ENCODE assay signal across 25 mouse cellular contexts in the genomic region with DNA sequence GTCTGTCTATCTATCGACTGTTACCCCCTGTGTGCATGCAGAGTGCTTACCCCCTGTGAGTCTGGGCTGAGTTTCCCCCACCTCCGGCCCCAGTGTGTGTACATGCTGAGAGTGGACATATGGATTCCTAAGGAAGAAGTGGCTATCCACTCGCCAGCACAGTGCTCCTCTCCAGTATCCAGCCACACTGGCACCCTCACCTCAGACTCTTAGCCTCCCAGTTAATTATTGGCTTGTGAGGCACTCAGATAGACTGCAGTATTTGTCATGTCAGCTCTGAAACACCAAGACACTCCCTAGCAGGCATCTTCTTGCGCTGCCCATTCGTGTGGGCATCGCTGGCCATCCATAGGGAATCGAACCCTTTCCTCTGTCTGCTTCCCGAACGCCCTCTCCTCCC.
"Had no signal": no experiment of that assay in that cellular context is flagged by ENCODE, and none has a peak within 500 bp of the region (broad histone marks: within the 10 kb centered on the region; RNA-seq: fewer than 3 reads in every experiment).

No protein-coding gene starts in this region.

- H3K9me3 ChIP-seq: heart, embryonic 12.5 days; hindbrain, embryonic 10.5 days; hindbrain, embryonic 12.5 days; intestine, embryonic 15.5 days; limb, embryonic 10.5 days; limb, embryonic 12.5 days; liver, embryonic 13.5 days; liver, embryonic 15.5 days had no signal

- H3K4me1 ChIP-seq: heart, embryonic 12.5 days; intestine, embryonic 15.5 days; liver, embryonic 13.5 days; liver, embryonic 15.5 days had no signal

- H3K4me3 ChIP-seq: gastrocnemius, adult 2 months; heart, adult 2 months; heart, embryonic 12.5 days; hindbrain, embryonic 10.5 days; hindbrain, embryonic 12.5 days; intestine, embryonic 15.5 days; layer of hippocampus, adult 2 months; left cerebral cortex, adult 2 months; limb, embryonic 10.5 days; limb, embryonic 12.5 days; liver, embryonic 13.5 days; liver, embryonic 15.5 days had no signal

- H3K36me3 ChIP-seq: heart, embryonic 12.5 days; hindbrain, embryonic 10.5 days; hindbrain, embryonic 12.5 days; intestine, embryonic 15.5 days; limb, embryonic 10.5 days; limb, embryonic 12.5 days; liver, embryonic 13.5 days; liver, embryonic 15.5 days had no signal

- H3K27me3 ChIP-seq: hindbrain, embryonic 12.5 days; liver, embryonic 15.5 days had no signal

- H3K9ac ChIP-seq: heart, embryonic 12.5 days; hindbrain, embryonic 12.5 days; hindbrain, embryonic 14.5 days; intestine, embryonic 15.5 days; limb, embryonic 12.5 days; liver, embryonic 13.5 days; liver, embryonic 15.5 days had no signal

- H3K4me2 ChIP-seq: heart, embryonic 12.5 days; hindbrain, embryonic 12.5 days; hindbrain, embryonic 14.5 days; intestine, embryonic 15.5 days; limb, embryonic 12.5 days; liver, embryonic 11.5 days; liver, embryonic 13.5 days; liver, embryonic 15.5 days had no signal

- H3K27ac ChIP-seq: gastrocnemius, adult 2 months; heart, adult 2 months; hindbrain, embryonic 10.5 days; hindbrain, embryonic 12.5 days; hindbrain, embryonic 14.5 days; intestine, embryonic 15.5 days; layer of hippocampus, adult 2 months; left cerebral cortex, adult 2 months; limb, embryonic 10.5 days; limb, embryonic 12.5 days; liver, embryonic 13.5 days; liver, embryonic 15.5 days had no signal

- ATAC-seq: hindbrain, embryonic 16.5 days; inflammation-experienced regulatory T-cells, adult 6 months; intestine, embryonic 15.5 days; intestine, postnatal 0 days had no signal

- DNase-seq: gastrocnemius, adult 2 months; gastrocnemius, postnatal 10 days; gastrocnemius, postnatal 25 days; heart, adult 2 months; heart, postnatal 10 days; heart, postnatal 4 days; kidney, adult 8-10 months; kidney, postnatal 10 days; kidney, postnatal 4 days; liver; liver, embryonic 13.5 days had no signal
